Comparison of ENCODE assay signal across 8 mouse cellular contexts in genomic region chr12:70283116-70283731, GRCm38 (mm10). TPM values are rescaled to one million over a fixed set of nuclear protein-coding genes. Genes with fewer than 3 reads are reported as not detected.
DNase-seq lines count a peak whose midpoint lies in the region; ATAC-seq and TF ChIP-seq lines count a peak whose summit lies in the region.

No protein-coding gene starts in this region.

- H3K79me2 ChIP-seq in heart, adult 2 months (replicated peaks; ENCODE audit: control insufficient read depth, insufficient read depth, low read length): no peaks in the 10 kb centered on the region

- no peak overlapping the region for H3K4me2 ChIP-seq in neural tube, embryonic 13.5 days
- H3K4me2 ChIP-seq in heart, postnatal 0 days (ENCODE audit: low read depth, low read length): no peak overlapping the region
- H3K4me2 ChIP-seq in liver, embryonic 12.5 days: no peak overlapping the region

- H3K27me3 ChIP-seq in heart, adult 2 months (ENCODE audit: control insufficient read depth, insufficient read depth, low read length): no peaks in the 10 kb centered on the region
- H3K27me3 ChIP-seq in neural tube, embryonic 13.5 days: no peaks in the 10 kb centered on the region
- H3K27me3 ChIP-seq in heart, postnatal 0 days (ENCODE audit: control insufficient read depth, insufficient read depth, low read length): no peaks in the 10 kb centered on the region
- no peaks in the 10 kb centered on the region for H3K27me3 ChIP-seq in liver, embryonic 12.5 days (replicated peaks)

- H3K9ac ChIP-seq in heart, adult 2 months (ENCODE audit: low read depth, low read length): no peak overlapping the region
- H3K9ac ChIP-seq in neural tube, embryonic 13.5 days: no peak overlapping the region
- H3K9ac ChIP-seq in heart, postnatal 0 days (replicated peaks; ENCODE audit: low read depth, low read length): no peak overlapping the region
- no peak overlapping the region for H3K9ac ChIP-seq in liver, embryonic 12.5 days

- ATAC-seq in neural tube, embryonic 13.5 days (ENCODE audit: low read depth): no peak
- peak; percentile 86 for ATAC-seq in heart, postnatal 0 days (ENCODE audit: insufficient read depth, low read depth)
- ATAC-seq in liver, embryonic 12.5 days: no peak

- no peaks in the 10 kb centered on the region for H3K36me3 ChIP-seq in heart, adult 2 months (ENCODE audit: control insufficient read depth, insufficient read depth, low read length)
- peaks cover 47% of the 10 kb centered on the region for H3K36me3 ChIP-seq in neural tube, embryonic 13.5 days
- no peaks in the 10 kb centered on the region for H3K36me3 ChIP-seq in heart, postnatal 0 days (replicated peaks; ENCODE audit: control insufficient read depth, insufficient read depth, low read length)
- no peaks in the 10 kb centered on the region for H3K36me3 ChIP-seq in liver, embryonic 12.5 days

- H3K27ac ChIP-seq in heart, adult 2 months: peak overlapping the region; percentile 70
- H3K27ac ChIP-seq in neural tube, embryonic 13.5 days (replicated peaks): 0 out of 2 replicates have a peak overlapping the region, but pooled peaks have one; percentile 46
- H3K27ac ChIP-seq in heart, postnatal 0 days (ENCODE audit: low read depth): peak overlapping the region; percentile 62
- H3K27ac ChIP-seq in liver, embryonic 12.5 days: no peak overlapping the region

- H3K4me3 ChIP-seq in heart, adult 2 months: no peak overlapping the region
- no peak overlapping the region for H3K4me3 ChIP-seq in neural tube, embryonic 13.5 days
- H3K4me3 ChIP-seq in heart, postnatal 0 days (ENCODE audit: low read depth, low read length): no peak overlapping the region
- no peak overlapping the region for H3K4me3 ChIP-seq in liver, embryonic 12.5 days

- intact Hi-C loops in heart, adult 2 months (cut with DNase I): no loop called here
- intact Hi-C loops in heart, postnatal 25 days (cut with DNase I): no loop called here

- H3K9me3 ChIP-seq in neural tube, embryonic 13.5 days: no peaks in the 10 kb centered on the region
- H3K9me3 ChIP-seq in heart, postnatal 0 days (replicated peaks; ENCODE audit: control insufficient read depth, low read length): no peaks in the 10 kb centered on the region
- H3K9me3 ChIP-seq in liver, embryonic 12.5 days (replicated peaks): no peaks in the 10 kb centered on the region

- no peak for TF ChIP-seq POLR2A in heart, adult 2 months (IDR thresholded peaks at IDR 0.05; ENCODE audit: insufficient read depth, low read depth, low read length)

- no peaks in the 10 kb centered on the region; the same call in 1 of the 2 replicates for H3K4me1 ChIP-seq in heart, adult 2 months (ENCODE audit: control insufficient read depth, insufficient read depth, low read length)
- H3K4me1 ChIP-seq in neural tube, embryonic 13.5 days (replicated peaks): 0 out of 2 replicates have a peak, but pooled peaks cover 11% of the 10 kb centered on the region
- H3K4me1 ChIP-seq in heart, postnatal 0 days (ENCODE audit: control insufficient read depth, insufficient read depth): peaks cover 5% of the 10 kb centered on the region
- no peaks in the 10 kb centered on the region for H3K4me1 ChIP-seq in liver, embryonic 12.5 days

- peak; percentile 46 to 64 for DNase-seq in heart, adult 2 months
- DNase-seq in heart, postnatal 25 days (ENCODE audit: low spot score): no peak
- DNase-seq in neural tube, embryonic 10.5 days (ENCODE audit: extremely low spot score, low spot score): no peak
- DNase-seq in heart, postnatal 0 days (ENCODE audit: low spot score): peak; percentile 77
- DNase-seq in retina, embryonic 14.5 days (ENCODE audit: low spot score): peak; percentile 21
- no peak for DNase-seq in urinary bladder, postnatal 10 days (ENCODE audit: low spot score)

- no peak for TF ChIP-seq CTCF in heart, adult 2 months (IDR thresholded peaks at IDR 0.05)
- no peak for TF ChIP-seq CTCF in heart, postnatal 0 days (IDR thresholded peaks at IDR 0.05; ENCODE audit: low read depth)

- 64% methylated on average over 10 of the region's 10 CpGs for WGBS in heart, adult 2 months
- 78% methylated on average over 10 of the region's 10 CpGs for WGBS in neural tube, embryonic 13.5 days
- 56% methylated on average over 10 of the region's 10 CpGs for WGBS in heart, postnatal 0 days
- 63% methylated on average over 10 of the region's 10 CpGs for WGBS in liver, embryonic 12.5 days (ENCODE audit: insufficient replicate concordance)

- TF ChIP-seq EP300 in heart, adult 2 months (IDR thresholded peaks at IDR 0.05; ENCODE audit: insufficient read depth, low read depth, low read length): peak; percentile 99
- peak; percentile 89 for TF ChIP-seq EP300 in heart, postnatal 0 days (IDR thresholded peaks at IDR 0.05; ENCODE audit: low read depth)

RNA-seq across cellular contexts. Expression of gene Pygl, which starts 51.9 kb away (rescaled TPM):
- total RNA-seq in heart, adult 2 months (2021): 1 to 10 TPM; 4.5 to 4.6 TPM
- polyA plus RNA-seq in heart, adult 2 months (2012; rRNA removed): 9.3 and 15.3 TPM in 2 replicates
- 1 to 10 TPM; 3.9 to 5.7 TPM for total RNA-seq in heart, postnatal 25 days (2021)
- polyA plus RNA-seq in neural tube, embryonic 13.5 days (2015; fragmentation: Nextera tagmentation; extraction: Ambion mirVana): 6.4 and 9.8 TPM in 2 replicates
- 43.2 and 58.9 TPM in 2 replicates for total RNA-seq in heart, postnatal 0 days (2014; rRNA removed; ENCODE audit: low replicate concordance)
- 28.5 and 31.6 TPM in 2 replicates for polyA plus RNA-seq in heart, postnatal 0 days (2015; fragmentation: Nextera tagmentation; extraction: Ambion mirVana)
- polyA plus RNA-seq in liver, embryonic 12.5 days (2016; fragmentation: Nextera tagmentation; extraction: Ambion mirVana): 29.4 and 29.5 TPM in 2 replicates

Comparison
In these comparisons a context has a peak if more than half of its experiments do, and no peak if none do; other contexts are left out.
1. DNase-seq: peak in heart, adult 2 months (2 of 2), heart, postnatal 0 days (single experiment) and retina, embryonic 14.5 days (single experiment); none in heart, postnatal 25 days (single experiment), neural tube, embryonic 10.5 days (single experiment) and urinary bladder, postnatal 10 days (single experiment).